Mouse (Mus musculus) megakaryocyte, embryonic 14.5 days (primary cell): ENCODE measurements around the gene Itpripl1.

ENCODE experiments used
- FLI1 ChIP-seq: IDR thresholded peaks from 2 replicates; pipeline ENCODE4 v1.6.1; 2012; ENCODE audit warnings: low read length, inconsistent platforms, mixed read lengths
- GATA1 ChIP-seq: IDR thresholded peaks from 3 replicates; pipeline ENCODE4 v1.6.1; 2012; ENCODE audit warnings: mixed read lengths, low read length, inconsistent platforms, borderline replicate concordance

DNA sequence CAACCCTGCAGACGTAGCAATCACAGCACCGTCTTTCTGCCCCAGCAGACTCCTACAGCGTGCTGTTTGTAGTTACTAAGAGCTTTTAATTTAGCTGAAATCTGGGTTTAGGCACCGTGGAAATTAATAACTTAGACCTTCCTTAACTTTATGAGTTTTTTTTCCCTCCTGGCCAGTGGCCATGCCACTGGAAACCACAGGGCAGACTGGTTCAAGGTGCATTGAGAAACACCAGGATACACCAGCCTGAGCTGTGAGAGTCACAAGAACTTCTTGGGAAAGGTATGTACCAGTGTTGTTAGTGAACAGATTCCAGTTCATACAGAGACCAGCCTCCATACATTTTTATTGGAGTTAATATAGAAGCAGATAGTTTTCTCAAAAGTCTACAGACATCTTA is 4.8 kb downstream of the Itpripl1 start:
- no peak for TF ChIP-seq GATA1
- TF ChIP-seq FLI1, result no peak
